Mouse (Mus musculus) neutrophil, adult 5-6 weeks (primary cell): Measurements from ENCODE around the gene Fxr2. TPM values are rescaled to one million over a fixed set of nuclear protein-coding genes. Genes with fewer than 3 reads are reported as not detected.

ENCODE experiments used
- ATAC-seq: fragments of 151-379, 151-347 bp; 2 replicates; pipeline ENCODE4 v1.8.0; 2017; ENCODE audit warnings: mild to moderate bottlenecking, moderate TSS enrichment; ENCODE audit not compliant: insufficient number of reproducible peaks, poor library complexity, low FRiP score, severe bottlenecking; ENCODE audit errors: extremely low read depth
- total RNA-seq: library from RNA; stranded (forward); fragments of 200-1000 nt; gene quantifications from 2 replicates; pipeline ENCODE4 v1.2.3, GENCODE M21; 2017

Fxr2 gene
- total RNA-seq: 75.8 and 86.1 TPM in 2 replicates

- ATAC-seq: peak; percentile 92
These were observed at the start of gene Fxr2 for GRCm38 (mm10) chr11:69632284-69633089. TSS of gene Fxr2 (plus strand) at chr11:69632990.

DNA sequence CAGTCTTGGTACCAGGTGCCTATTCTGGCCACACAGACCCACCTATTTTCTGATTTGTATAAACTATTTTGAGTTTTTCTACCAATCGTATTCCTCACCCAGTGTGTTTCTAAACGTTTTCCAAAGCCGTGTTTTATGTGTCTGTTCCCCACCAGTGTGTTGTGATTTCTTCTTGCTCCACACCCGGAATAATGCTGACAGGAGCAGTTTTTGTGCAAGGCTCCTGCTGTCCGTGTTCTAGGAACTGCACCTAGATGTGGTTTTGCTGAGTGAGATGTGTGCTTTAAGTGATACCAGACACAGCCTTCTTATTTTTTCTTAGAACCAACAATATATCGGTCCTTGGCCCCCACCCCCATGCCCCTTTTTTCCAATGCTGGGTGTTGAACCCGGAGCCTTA is 48.8 kb upstream of the Fxr2 start:
- no peak for ATAC-seq

DNA sequence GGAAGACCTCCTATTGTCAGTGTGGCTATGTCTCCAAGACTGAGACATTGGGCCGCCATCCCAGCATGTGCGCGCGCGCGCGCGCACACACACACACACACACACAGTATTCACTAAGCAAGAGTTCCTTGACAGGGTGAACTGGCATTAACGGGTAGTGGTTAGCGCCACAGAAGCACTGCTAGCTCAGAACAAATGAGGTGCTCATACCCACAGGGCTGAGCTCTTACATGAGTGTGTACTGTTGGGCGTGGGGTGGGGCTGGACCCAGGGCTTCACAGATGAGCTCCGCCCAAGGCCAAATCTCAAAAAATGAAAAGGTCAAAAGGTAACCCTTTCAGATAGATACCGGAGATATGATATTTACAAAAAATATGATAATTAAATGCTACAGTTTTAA is 47.9 kb upstream of the Fxr2 start:
- ATAC-seq: no peak

GRCm38 (mm10) chr11:69585718-69586325 is 47.0 kb upstream of the Fxr2 start:
- ATAC-seq: peak; percentile 21; the same call in 1 of the 2 replicates

DNA sequence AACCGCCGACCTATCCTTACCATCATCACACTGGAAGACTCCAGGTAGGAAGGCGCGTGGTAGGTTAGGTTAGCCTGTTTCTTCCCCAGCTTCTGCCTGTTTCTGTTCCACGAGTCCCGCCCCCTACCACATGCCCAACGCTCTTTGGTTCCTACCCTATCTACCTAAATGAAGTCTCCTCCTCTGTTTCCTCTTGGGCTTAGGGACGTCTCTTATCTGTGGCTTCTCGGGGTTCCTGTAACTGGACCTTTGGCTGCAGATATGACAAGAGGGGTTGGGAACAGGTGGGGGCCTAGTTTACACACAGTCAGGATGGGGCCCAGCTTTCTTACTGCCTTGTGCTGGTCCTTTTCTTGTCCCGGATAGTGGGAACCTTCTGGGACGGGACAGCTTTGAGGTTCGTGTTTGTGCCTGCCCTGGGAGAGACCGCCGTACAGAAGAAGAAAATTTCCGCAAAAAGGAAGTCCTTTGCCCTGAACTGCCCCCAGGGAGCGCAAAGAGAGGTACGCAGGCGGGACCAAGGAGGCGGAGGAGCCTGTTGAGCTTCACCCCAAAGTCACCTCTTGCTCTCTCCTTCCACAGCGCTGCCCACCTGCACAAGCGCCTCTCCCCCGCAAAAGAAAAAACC is 43.5 kb upstream of the Fxr2 start:
- no peak for ATAC-seq

DNA sequence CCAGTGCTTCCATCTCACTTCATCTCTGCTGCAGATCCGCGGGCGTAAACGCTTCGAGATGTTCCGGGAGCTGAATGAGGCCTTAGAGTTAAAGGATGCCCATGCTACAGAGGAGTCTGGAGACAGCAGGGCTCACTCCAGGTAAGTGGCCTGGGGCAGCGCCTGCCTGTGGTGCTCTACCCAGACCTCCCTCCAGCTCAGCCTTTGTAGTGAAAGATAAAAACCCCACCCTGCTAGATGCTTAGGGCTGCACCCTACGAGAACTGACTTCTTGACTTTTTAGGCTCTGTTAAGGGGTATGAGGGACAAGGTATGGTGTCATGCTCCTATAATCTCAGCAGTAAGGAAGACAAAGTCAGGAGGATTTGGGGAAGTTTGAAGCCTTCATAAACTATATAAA is 42.2 kb upstream of the Fxr2 start:
- ATAC-seq: no peak

DNA sequence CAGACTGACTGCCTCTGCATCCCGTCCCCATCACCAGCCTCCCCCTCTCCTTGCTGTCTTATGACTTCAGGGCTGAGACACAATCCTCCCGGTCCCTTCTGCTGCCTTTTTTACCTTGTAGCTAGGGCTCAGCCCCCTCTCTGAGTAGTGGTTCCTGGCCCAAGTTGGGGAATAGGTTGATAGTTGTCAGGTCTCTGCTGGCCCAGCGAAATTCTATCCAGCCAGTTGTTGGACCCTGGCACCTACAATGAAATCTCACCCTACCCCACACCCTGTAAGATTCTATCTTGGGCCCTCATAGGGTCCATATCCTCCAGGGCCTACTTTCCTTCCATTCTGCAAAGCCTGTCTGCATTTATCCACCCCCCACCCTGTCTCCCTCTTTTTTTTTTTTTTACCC is 41.4 kb upstream of the Fxr2 start:
- ATAC-seq: no peak

GRCm38 (mm10) chr11:69591899-69592637 is 40.7 kb upstream of the Fxr2 start:
- ATAC-seq: no peak

DNA sequence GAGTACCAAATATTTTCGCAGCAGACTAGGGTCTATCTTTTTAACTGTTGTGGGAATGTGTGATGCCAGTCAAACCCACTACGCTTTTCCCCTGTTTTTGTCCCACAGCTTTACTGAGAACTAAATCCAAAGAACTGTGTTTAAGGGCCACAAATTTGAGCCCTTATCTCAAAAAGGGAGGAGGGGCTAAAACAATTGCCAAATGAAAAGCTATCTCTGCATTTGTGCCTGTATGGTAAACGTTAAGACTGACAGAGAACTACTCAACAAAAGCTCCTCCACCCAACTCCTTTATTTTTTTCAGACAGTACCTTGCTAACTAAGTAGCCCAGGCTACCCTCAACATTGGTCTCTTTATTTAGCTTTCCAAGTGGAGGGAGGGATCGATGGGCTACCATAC is 40.0 kb upstream of the Fxr2 start:
- no peak for ATAC-seq

- ATAC-seq: no peak
These were observed 37.9 kb upstream of the Fxr2 start for GRCm38 (mm10) chr11:69594853-69595252.

GRCm38 (mm10) chr11:69599436-69599835 is 33.4 kb upstream of the Fxr2 start:
- no peak for ATAC-seq

- ATAC-seq: no peak
These were observed 32.7 kb upstream of the Fxr2 start for GRCm38 (mm10) chr11:69600098-69600497.

DNA sequence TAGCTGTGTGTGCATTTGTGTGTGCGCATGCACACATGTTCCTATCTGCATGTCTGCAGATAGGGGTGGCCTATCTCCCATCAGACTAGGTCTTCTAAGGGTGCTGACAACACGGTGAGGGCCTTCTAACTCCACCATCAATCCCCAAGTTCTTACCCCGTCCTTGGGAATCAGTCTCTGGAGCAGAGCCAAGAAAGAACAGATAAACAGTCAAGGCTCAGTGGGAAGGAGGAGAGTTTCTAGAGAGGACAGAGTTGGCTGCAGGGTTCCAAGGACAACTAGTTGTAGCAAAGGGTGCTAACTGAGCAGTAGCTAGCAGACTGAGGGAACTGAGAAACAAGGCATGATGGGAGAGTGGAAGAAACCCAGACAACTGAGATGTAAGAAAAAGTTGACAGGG is 31.0 kb upstream of the Fxr2 start:
- ATAC-seq: no peak

DNA sequence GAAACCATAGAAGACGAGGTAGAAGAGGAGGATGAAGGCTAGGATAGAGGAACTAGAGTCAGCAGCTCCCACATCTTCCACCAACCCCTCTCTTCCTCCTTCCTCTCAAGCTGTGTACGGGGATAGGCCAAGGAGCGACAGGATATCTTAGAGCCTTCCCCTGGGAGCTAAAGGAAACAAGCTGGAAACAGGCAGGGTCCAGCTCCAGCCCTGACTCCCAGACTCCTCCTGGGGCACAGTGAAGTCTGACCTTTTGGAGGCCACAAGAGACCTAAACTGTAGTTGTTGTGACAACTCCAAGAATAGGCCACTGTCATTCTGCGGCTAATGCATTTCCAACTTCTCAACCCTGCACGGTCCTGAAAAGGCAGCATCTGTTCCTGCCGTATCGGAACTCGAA is 29.3 kb upstream of the Fxr2 start:
- ATAC-seq: no peak

GRCm38 (mm10) chr11:69604347-69604746 is 28.4 kb upstream of the Fxr2 start:
- ATAC-seq: no peak

GRCm38 (mm10) chr11:69604795-69605664 is 27.8 kb upstream of the Fxr2 start:
- ATAC-seq: no peak

DNA sequence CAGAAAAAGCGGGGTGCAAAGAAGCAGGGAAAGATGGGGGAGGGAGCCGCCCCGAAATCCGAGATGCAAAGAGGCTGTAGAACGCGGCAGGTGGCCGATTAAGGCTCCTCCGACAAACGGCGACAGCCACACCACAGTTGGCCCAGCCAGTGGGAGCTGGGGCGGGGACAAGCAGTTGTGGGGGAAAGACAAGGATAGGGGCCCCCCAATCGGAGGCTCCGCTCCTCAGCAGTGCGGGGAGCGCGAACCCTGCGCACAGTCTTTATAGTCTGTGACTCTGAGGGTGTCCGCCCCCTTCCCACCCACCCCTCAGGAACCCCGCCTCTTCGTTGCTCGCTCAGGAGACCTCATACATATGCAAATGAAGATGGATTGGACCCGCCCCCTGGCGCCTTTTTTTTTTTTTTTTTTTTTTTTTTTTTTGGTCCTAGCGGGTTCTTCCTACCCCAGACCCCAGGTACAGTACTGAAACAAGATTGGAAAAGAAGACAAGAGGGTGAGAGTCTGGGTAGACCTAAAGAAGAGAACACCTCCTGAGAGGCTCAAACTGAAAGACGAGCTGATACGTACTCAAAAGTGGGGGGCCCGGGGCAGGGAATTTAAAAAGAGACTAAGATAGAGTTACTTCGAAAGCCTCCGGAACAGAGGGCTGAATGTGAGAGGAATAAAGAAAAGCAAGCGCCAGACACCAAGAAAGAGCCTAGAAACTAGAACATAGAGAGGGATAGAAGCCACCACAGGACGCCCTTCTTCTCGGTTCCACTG is 26.9 kb upstream of the Fxr2 start, which contains the start of gene Atp1b2:
TSS of gene Atp1b2 (minus strand) at position 217 of the 765 bp plus-strand sequence.
- ATAC-seq: peak; percentile 30; the same call in 1 of the 2 replicates

DNA sequence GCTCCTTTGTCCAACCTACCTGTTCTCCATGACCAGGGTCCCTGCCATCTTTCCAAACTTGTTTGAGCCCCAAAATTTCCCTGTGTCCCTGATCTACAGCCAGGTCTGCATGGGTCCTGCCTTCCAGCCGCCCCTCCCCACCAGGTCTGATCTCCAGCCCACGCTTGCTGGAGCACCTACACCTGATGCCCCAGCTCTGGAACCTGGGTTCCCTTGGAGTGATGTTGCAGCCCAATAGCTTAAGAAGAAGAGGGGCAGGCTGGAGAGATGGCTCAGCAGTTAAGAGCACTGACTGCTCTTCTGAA is 26.3 kb upstream of the Fxr2 start:
- no peak for ATAC-seq
